Mouse (Mus musculus) spleen, adult 2 months (tissue): ENCODE data around the gene Rexo2. TPM values are rescaled to one million over a fixed set of nuclear protein-coding genes. Genes with fewer than 3 reads are reported as not detected.

Experiments
- DNase-seq, 2 experiments: peaks; one replicate each; pipeline versions ENCODE4 v3.0.0 to v3.0.0-alpha.2; 2012 to 2021; ENCODE audit warnings: low spot score in 2 of 2, low read depth in 1 of 2
- H3K27ac ChIP-seq: fragments of 200-500 bp; 2 replicates; pipeline ENCODE4 v1.5.1; 2012; ENCODE audit warnings: low read length, inconsistent platforms; ENCODE audit not compliant: insufficient read depth
- H3K27me3 ChIP-seq: fragments of 200-500 bp; 2 replicates; pipeline ENCODE4 v1.6.1; 2012; ENCODE audit warnings: mild to moderate bottlenecking, moderate library complexity, low read length, inconsistent platforms; ENCODE audit not compliant: control insufficient read depth, insufficient read depth
- H3K36me3 ChIP-seq: fragments of 200-500 bp; 2 replicates; pipeline ENCODE4 v1.6.1; 2012; ENCODE audit warnings: mild to moderate bottlenecking, low read length, inconsistent platforms; ENCODE audit not compliant: control insufficient read depth, insufficient read depth
- H3K4me1 ChIP-seq: fragments of 200-500 bp; 2 replicates; pipeline ENCODE4 v1.6.1; 2011; ENCODE audit warnings: inconsistent platforms; ENCODE audit not compliant: control insufficient read depth, insufficient read depth, insufficient read length
- H3K4me3 ChIP-seq: fragments of 200-500 bp; 2 replicates; pipeline ENCODE4 v1.5.1; 2011; ENCODE audit warnings: mild to moderate bottlenecking, inconsistent platforms; ENCODE audit not compliant: insufficient read depth, insufficient read length; ENCODE audit errors: extremely low read depth
- CTCF ChIP-seq: fragments of 200-500 bp; IDR thresholded peaks from 2 replicates; pipeline ENCODE4 v1.5.1; 2011; ENCODE audit warnings: mild to moderate bottlenecking, inconsistent platforms; ENCODE audit not compliant: insufficient read depth, insufficient read length, insufficient replicate concordance; ENCODE audit errors: extremely low read depth
- POLR2A ChIP-seq: fragments of 200-500 bp; IDR thresholded peaks from 2 replicates; pipeline ENCODE4 v1.6.1; 2011; ENCODE audit warnings: low read depth, low read length, inconsistent platforms
- WGBS: fragments of 180-500 bp; shearing (Covaris S2); methylation state at CpG from one replicate; pipeline ENCODE4 v1.1.7; 2018; 5-methylcytosine and 5-hydroxymethylcytosine counted together
- polyA plus RNA-seq: library from polyadenylated mRNA; depleted of rRNA; stranded (reverse); fragments of >200 nt; gene quantifications from 2 replicates; pipeline ENCODE4 v1.2.3, GENCODE M21; 2012; rRNA removed

The Rexo2 gene
- polyA plus RNA-seq, 1 experiment, result 47.9 TPM

DNA sequence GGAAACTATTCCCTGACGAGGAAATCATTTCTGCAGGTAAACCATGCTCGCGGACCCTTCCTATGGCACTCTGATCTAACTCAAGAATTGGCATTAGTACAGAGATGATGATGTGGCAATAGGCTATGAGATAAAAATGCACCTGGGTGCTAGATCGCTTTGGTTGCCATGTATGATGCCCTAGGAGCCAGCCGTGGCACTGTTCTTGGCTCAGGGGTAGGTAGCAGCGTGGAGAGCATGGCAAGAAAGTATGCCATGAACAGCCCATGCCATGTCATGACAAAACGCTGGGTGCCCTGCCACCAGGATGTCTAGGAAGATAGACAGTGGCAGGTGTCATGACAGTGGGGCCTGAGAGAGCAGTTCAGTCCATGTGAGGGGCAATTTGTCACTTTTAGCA, 53.2 kb downstream of the Rexo2 start:
- H3K27ac ChIP-seq, result no peak overlapping the region
- TF ChIP-seq POLR2A (no peak), CTCF (no peak)
- H3K36me3 ChIP-seq, result no peaks in the 10 kb centered on the region
- no peak overlapping the region for H3K4me3 ChIP-seq
- DNase-seq, result no peak
- WGBS, result 91% methylated on average over 7 of the region's 7 CpGs
- peaks cover 3% of the 10 kb centered on the region for H3K4me1 ChIP-seq
- H3K27me3 ChIP-seq, result no peaks in the 10 kb centered on the region

DNA sequence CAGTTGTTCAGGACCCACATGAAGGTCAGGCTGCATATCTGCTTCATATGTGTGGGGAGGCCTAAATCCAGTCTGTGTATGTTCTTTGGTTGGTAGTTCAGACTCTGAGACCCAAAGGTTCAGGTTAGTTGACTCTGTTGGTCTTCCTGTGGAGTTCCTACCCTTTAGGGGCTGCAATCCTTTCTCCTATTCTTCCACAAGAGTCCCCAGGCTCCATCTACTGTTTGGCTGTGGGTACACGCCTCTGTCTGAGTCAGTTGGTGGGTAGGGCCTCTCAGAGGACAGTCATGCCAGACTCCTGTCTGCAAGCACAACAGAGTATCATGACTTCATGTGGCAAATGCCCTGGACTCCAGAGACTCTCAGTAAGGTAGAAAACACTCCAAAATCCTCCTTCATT, 57.2 kb downstream of the Rexo2 start:
- TF ChIP-seq POLR2A (no peak), CTCF (peak; percentile 4; the same call in 1 of the 2 replicates)
- H3K36me3 ChIP-seq, result no peaks in the 10 kb centered on the region
- DNase-seq, result no peak
- 38% methylated on average over 1 of the region's 1 CpGs for WGBS
- H3K4me1 ChIP-seq, result peaks cover 16% of the 10 kb centered on the region
- H3K27ac ChIP-seq, result peak overlapping the region; percentile 40; the same call in 1 of the 2 replicates
- H3K27me3 ChIP-seq, result no peaks in the 10 kb centered on the region
- H3K4me3 ChIP-seq, result peak overlapping the region; percentile 19; the same call in 1 of the 2 replicates

DNA sequence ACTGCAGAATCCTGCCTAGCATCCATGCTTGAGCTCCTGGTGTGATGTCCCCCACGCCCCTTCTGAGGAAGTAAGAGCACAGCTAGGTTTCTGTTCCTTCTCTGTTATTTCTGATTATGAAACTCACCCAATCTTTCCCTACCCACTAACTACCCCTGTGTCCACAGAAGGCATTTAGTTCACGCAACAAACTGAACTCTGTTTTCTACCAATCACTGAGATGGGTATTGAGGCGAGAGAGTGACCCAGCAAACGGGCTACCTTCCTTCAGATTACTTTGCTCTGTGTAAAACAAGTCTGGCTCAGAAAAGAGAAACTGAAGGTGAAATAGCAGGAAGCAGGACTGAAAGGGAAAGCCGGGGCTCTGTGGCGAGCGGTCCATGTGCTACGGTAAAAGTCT, 58.0 kb downstream of the Rexo2 start:
- Histone ChIP-seq H3K4me3 (peak overlapping the region; percentile 37; the same call in 1 of the 2 replicates), H3K27me3 (no peaks in the 10 kb centered on the region), H3K4me1 (peaks cover 16% of the 10 kb centered on the region), H3K36me3 (no peaks in the 10 kb centered on the region), H3K27ac (peak overlapping the region; percentile 81)
- 14% methylated on average over 8 of the region's 8 CpGs for WGBS
- TF ChIP-seq CTCF (no peak), POLR2A (no peak)
- DNase-seq, result peak; percentile 39 to 45

DNA sequence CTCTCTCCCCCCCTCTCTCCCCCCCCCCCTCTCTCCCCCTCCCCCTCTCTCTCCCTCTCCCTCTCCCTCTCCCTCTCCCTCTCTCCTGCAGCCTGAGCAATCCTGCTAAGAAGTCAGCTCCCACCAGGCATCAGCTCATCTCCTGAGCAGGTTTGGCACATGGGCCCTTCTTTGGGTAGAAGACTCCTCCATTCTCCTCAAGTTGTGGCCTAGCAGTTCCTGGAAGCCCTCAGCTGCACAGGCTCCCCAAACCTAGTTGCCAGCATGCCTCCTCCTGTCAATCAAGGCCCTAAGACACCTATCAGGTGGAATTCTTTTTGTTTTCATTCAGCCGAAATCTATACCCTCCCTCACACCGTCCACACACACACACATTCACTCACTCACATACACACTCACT, 58.9 kb downstream of the Rexo2 start:
- no peak for DNase-seq
- Histone ChIP-seq H3K36me3 (no peaks in the 10 kb centered on the region), H3K4me1 (peaks cover 19% of the 10 kb centered on the region), H3K27ac (peak overlapping the region; percentile 23), H3K27me3 (no peaks in the 10 kb centered on the region), H3K4me3 (no peak overlapping the region)
- TF ChIP-seq CTCF, result no peak
- no peak for TF ChIP-seq POLR2A
- 94% methylated on average over 2 of the region's 2 CpGs for WGBS

DNA sequence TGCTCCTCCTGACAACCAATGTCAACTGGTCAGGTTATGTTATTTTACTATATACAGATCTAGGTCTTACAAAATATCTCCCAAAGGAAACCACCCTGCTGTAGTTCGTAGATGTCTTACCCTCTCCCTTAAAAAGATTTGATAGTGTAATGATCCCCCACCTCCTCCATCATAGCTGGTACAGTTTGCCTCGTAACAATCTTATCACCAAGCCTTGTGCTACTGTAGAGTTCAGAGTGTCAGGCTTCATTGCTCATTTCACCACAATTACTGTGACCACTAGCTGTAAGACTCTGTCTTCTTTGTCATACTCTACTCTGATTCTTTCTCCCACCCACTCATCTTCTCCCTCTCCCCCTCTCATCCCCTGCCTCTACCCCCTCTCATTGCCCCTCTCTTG, 59.4 kb downstream of the Rexo2 start:
- 54% methylated on average over 2 of the region's 2 CpGs for WGBS
- TF ChIP-seq POLR2A, result no peak
- TF ChIP-seq CTCF, result no peak
- Histone ChIP-seq H3K4me1 (peaks cover 19% of the 10 kb centered on the region), H3K36me3 (no peaks in the 10 kb centered on the region), H3K27ac (peak overlapping the region; percentile 70; the same call in 1 of the 2 replicates), H3K27me3 (no peaks in the 10 kb centered on the region), H3K4me3 (no peak overlapping the region)
- DNase-seq, result no peak

DNA sequence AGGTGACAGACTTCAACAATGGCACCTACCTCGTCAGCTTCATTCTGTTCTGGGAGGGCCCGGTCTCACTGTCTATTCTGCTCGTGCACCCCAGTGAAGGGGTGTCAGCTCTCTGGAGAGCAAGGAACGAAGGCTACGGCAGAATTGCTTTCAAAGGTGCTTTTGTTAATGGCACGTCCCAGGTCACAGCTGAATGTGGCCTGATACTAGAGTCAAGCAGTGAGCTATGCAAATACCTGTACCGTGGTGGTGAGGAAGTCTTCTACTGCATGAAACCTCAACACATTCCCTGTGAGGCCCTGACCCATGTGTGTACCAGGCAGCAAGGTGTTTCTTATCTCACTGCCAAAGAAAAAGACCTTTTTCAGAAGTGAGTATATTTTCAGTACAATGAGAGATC, 60.0 kb downstream of the Rexo2 start:
- no peaks in the 10 kb centered on the region; the same call in 1 of the 2 replicates for H3K36me3 ChIP-seq
- H3K27ac ChIP-seq, result peak overlapping the region; percentile 70
- H3K4me3 ChIP-seq, result peak overlapping the region; percentile 61
- H3K27me3 ChIP-seq, result no peaks in the 10 kb centered on the region
- DNase-seq, result peak in 1 of 2 experiments; percentile 66
- no peak; the same call in 1 of the 2 replicates for TF ChIP-seq POLR2A
- no peak for TF ChIP-seq CTCF
- H3K4me1 ChIP-seq, result peaks cover 19% of the 10 kb centered on the region
- WGBS, result 50% methylated on average over 7 of the region's 7 CpGs

DNA sequence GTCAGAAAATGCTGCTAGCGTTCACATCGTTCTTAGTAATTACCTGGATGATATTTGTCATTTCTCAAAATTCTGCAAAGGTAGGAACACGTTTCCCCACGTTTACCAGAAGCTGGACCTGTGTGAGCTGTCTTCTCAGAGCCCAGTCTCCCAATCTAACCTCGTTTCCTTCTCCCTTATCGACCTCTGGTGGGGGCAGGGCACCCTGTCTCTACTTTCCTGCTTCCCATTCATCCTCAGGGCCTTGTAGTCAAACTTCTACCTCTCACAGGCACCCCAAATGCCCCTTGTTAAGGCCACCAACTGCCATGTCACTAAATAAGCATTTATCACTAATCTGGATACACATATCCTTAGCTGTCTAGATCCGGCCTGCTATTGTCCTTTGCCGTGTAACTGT, 61.6 kb downstream of the Rexo2 start:
- TF ChIP-seq CTCF, result no peak
- peak overlapping the region; percentile 77 for H3K27ac ChIP-seq
- WGBS, result 52% methylated on average over 8 of the region's 8 CpGs

More for the DNA sequence above, 61.6 kb downstream of the Rexo2 start:
- Histone ChIP-seq H3K36me3 (no peaks in the 10 kb centered on the region; the same call in 1 of the 2 replicates), H3K4me1 (peaks cover 19% of the 10 kb centered on the region), H3K4me3 (peak overlapping the region; percentile 52), H3K27me3 (no peaks in the 10 kb centered on the region)
- no peak for DNase-seq

Other genes starting within 250 kb of the Rexo2 start
- gene Nxpe2, start 127.2 kb downstream of the Rexo2 start, polyA plus RNA-seq, result 16.1 and 17.9 TPM in 2 replicates
- gene Rbm7, start 14.7 kb upstream of the Rexo2 start, polyA plus RNA-seq, result 15.0 and 16.6 TPM in 2 replicates
- gene Gm5617, start 14.8 kb upstream of the Rexo2 start, polyA plus RNA-seq, result 26.5 and 34.7 TPM in 2 replicates
- gene Nnmt, start 124.5 kb upstream of the Rexo2 start, polyA plus RNA-seq, result 0.60 and 0.94 TPM in 2 replicates